Mouse (Mus musculus) megakaryocyte, embryonic 14.5 days (primary cell): ENCODE data around the gene Slc10a1. TPM values are rescaled to one million over a fixed set of nuclear protein-coding genes. Genes with fewer than 3 reads are reported as not detected.

ENCODE experiments used
- H3K27me3 ChIP-seq: replicated peaks from 2 replicates; pipeline ENCODE3; 2012; ENCODE audit warnings: inconsistent platforms
- H3K36me3 ChIP-seq: replicated peaks from 2 replicates; pipeline ENCODE3; 2012; ENCODE audit warnings: low read length, inconsistent platforms, mixed read lengths
- H3K4me1 ChIP-seq: 2 replicates; pipeline ENCODE4 v1.6.1; 2012; ENCODE audit warnings: inconsistent platforms
- H3K4me3 ChIP-seq: replicated peaks from 2 replicates; pipeline ENCODE3; 2012; ENCODE audit warnings: moderate library complexity, mild to moderate bottlenecking, inconsistent platforms
- H3K9me3 ChIP-seq: 2 replicates; pipeline ENCODE4 v1.6.1; 2012; ENCODE audit warnings: inconsistent platforms
- FLI1 ChIP-seq: IDR thresholded peaks from 2 replicates; pipeline ENCODE4 v1.6.1; 2012; ENCODE audit warnings: low read length, inconsistent platforms, mixed read lengths
- GATA1 ChIP-seq: IDR thresholded peaks from 3 replicates; pipeline ENCODE4 v1.6.1; 2012; ENCODE audit warnings: mixed read lengths, low read length, inconsistent platforms, borderline replicate concordance
- polyA plus RNA-seq: library from polyadenylated mRNA; stranded (reverse); fragments of >175 nt; gene quantifications from 2 replicates; pipeline ENCODE4 v1.2.3, GENCODE M21; 2012; ENCODE audit warnings: low replicate concordance; ENCODE audit not compliant: insufficient read depth

Gene Slc10a1
- polyA plus RNA-seq, 1 experiment = not detected

- no peak for TF ChIP-seq GATA1
- TF ChIP-seq FLI1 = no peak
- no peak overlapping the region for H3K4me3 ChIP-seq
These were observed 35.6 kb downstream of the Slc10a1 start for GRCm38 (mm10) chr12:80932865-80933264.

DNA sequence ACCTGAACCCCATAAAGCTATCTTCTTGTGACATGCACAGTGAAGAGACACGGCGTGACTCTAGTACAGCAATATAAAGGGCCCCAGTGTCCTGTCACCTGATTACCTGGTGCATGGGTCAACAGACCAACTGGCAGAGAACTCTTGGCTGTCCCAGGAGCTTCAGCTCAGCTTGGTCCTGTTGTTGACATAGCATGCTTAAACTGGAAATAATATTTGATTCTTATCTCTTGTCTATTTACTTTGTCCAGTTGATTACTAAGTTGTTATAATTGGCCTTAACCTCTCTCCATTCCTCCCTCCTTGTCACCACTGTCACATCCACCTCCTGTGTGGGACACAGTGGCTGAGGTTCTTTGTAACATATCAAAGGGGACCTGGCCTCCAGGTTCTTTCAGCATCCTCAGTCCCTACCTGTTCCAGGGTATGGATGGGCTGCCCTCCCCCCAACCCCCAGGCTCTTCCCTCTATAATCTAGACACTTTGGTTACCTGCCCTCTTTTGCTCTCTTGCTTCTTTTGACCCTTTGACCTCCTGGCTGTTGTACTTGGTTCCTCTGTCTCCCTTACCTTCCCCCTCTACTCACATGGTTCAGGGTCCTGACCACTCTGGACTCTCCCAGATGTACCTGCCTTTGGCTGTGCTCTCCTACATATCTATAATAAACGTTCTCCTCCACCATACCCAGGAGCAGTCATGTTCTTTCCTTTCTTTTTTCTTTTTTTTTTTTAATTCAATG is 36.9 kb downstream of the Slc10a1 start:
- H3K4me3 ChIP-seq = no peak overlapping the region
- no peaks in the 10 kb centered on the region for H3K36me3 ChIP-seq
- H3K4me1 ChIP-seq = no peaks in the 10 kb centered on the region; the same call in 1 of the 2 replicates
- peaks cover 3% of the 10 kb centered on the region; the same call in 1 of the 2 replicates for H3K9me3 ChIP-seq
- peaks cover 1% of the 10 kb centered on the region for H3K27me3 ChIP-seq
- TF ChIP-seq FLI1 (no peak), GATA1 (no peak)

More at GRCm38 (mm10) chr12:80932865-80933264, 35.6 kb downstream of the Slc10a1 start:
- H3K4me1 ChIP-seq = peaks cover 7% of the 10 kb centered on the region
- peaks cover 1% of the 10 kb centered on the region for H3K27me3 ChIP-seq
- no peaks in the 10 kb centered on the region for H3K36me3 ChIP-seq
- H3K9me3 ChIP-seq = peaks cover 3% of the 10 kb centered on the region; the same call in 1 of the 2 replicates

- H3K4me3 ChIP-seq = no peak overlapping the region
- TF ChIP-seq FLI1 = no peak
These were observed 38.4 kb downstream of the Slc10a1 start for GRCm38 (mm10) chr12:80930141-80930540.

GRCm38 (mm10) chr12:80928881-80929280 is 39.6 kb downstream of the Slc10a1 start:
- Histone ChIP-seq H3K27me3 (peaks cover 12% of the 10 kb centered on the region), H3K4me3 (no peak overlapping the region), H3K4me1 (no peaks in the 10 kb centered on the region; the same call in 1 of the 2 replicates), H3K9me3 (peaks cover 3% of the 10 kb centered on the region; the same call in 1 of the 2 replicates), H3K36me3 (no peaks in the 10 kb centered on the region)
- TF ChIP-seq GATA1 = no peak

More at GRCm38 (mm10) chr12:80930141-80930540, 38.4 kb downstream of the Slc10a1 start:
- no peaks in the 10 kb centered on the region for H3K36me3 ChIP-seq
- peaks cover 5% of the 10 kb centered on the region for H3K27me3 ChIP-seq
- no peaks in the 10 kb centered on the region; the same call in 1 of the 2 replicates for H3K4me1 ChIP-seq
- peaks cover 3% of the 10 kb centered on the region; the same call in 1 of the 2 replicates for H3K9me3 ChIP-seq

GRCm38 (mm10) chr12:80927518-80927917 is 41.0 kb downstream of the Slc10a1 start:
- Histone ChIP-seq H3K9me3 (no peaks in the 10 kb centered on the region), H3K4me1 (peaks cover 4% of the 10 kb centered on the region), H3K27me3 (peaks cover 22% of the 10 kb centered on the region), H3K4me3 (no peak overlapping the region), H3K36me3 (no peaks in the 10 kb centered on the region)
- TF ChIP-seq GATA1 (no peak), FLI1 (no peak)

GRCm38 (mm10) chr12:80926550-80926949 is 42.0 kb downstream of the Slc10a1 start:
- Histone ChIP-seq H3K4me3 (no peak overlapping the region), H3K9me3 (no peaks in the 10 kb centered on the region), H3K36me3 (no peaks in the 10 kb centered on the region), H3K4me1 (peaks cover 4% of the 10 kb centered on the region), H3K27me3 (peaks cover 25% of the 10 kb centered on the region)
- TF ChIP-seq FLI1 = no peak
- TF ChIP-seq GATA1 = no peak

DNA sequence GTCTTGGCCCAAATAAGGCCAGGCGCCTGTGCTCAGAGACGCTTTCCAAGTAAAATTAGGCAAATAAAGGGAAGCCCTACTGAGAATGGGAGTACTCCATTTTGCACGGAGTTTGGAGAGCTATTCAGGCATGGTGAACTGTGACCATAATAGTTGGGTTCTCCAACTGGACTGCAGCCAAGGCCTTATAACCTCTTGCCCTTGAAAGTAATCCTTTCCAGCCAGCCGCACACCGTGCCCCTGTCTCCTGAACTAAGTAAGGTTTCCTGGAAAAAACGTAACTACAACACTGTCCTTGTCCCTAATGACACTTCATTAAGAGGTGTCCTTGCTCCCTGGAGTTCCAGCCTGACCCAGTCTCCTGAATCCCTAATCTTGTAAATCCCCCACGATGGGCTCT is 42.6 kb downstream of the Slc10a1 start:
- TF ChIP-seq GATA1 (no peak), FLI1 (no peak)
- no peak overlapping the region for H3K4me3 ChIP-seq
- peaks cover 4% of the 10 kb centered on the region for H3K4me1 ChIP-seq
- H3K9me3 ChIP-seq = no peaks in the 10 kb centered on the region
- peaks cover 29% of the 10 kb centered on the region for H3K27me3 ChIP-seq
- H3K36me3 ChIP-seq = no peaks in the 10 kb centered on the region

- no peaks in the 10 kb centered on the region for H3K36me3 ChIP-seq
- H3K4me3 ChIP-seq = no peak overlapping the region
- H3K9me3 ChIP-seq = no peaks in the 10 kb centered on the region
- TF ChIP-seq FLI1 (no peak), GATA1 (no peak)
- H3K4me1 ChIP-seq = peaks cover 4% of the 10 kb centered on the region
- H3K27me3 ChIP-seq = peaks cover 35% of the 10 kb centered on the region
These were observed 44.3 kb downstream of the Slc10a1 start for GRCm38 (mm10) chr12:80924205-80924604.

DNA sequence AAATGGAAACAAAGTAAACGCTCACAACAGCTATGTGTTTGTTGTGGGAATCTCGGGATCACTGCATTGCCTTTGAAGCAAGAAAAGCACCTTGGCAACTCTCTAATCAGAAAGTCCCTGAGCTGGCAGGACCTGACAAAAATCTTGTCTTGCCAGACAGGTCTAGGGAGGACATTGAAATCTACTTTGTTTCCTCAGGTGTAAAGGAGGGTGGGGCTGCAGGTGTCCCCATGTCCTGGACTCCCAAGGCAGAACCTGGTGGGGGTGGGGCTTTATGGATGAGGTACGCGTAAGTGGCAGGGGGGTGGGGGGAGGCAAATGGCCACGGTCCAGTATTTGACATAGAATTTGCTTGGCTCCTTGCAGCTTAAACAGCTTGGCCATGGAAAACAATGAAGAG is 44.9 kb downstream of the Slc10a1 start:
- Histone ChIP-seq H3K27me3 (peaks cover 35% of the 10 kb centered on the region), H3K4me3 (no peak overlapping the region), H3K36me3 (no peaks in the 10 kb centered on the region), H3K9me3 (no peaks in the 10 kb centered on the region), H3K4me1 (peaks cover 4% of the 10 kb centered on the region)
- no peak for TF ChIP-seq FLI1
- TF ChIP-seq GATA1 = no peak

DNA sequence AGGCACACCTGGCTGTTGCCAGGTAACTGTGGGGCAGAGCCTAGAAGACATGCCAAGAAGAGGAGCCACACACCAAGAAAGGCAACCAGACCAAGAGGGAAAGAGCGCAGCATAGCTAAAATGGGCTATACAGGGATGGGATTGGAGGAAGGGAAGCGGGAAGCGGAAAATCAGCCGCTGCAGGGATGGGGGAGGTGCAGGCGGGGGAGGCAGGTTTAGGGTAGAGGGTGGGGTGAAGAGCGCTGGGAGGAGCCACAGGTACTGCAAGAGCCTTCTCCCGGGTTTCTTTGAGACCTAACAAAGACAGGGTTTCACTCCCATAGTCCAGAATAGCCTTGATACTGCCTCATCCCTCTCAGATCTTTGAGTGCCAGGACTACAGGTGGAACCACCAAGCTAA is 45.6 kb downstream of the Slc10a1 start:
- H3K9me3 ChIP-seq = no peaks in the 10 kb centered on the region
- TF ChIP-seq FLI1 (no peak), GATA1 (no peak)
- H3K4me3 ChIP-seq = no peak overlapping the region
- peaks cover 4% of the 10 kb centered on the region for H3K4me1 ChIP-seq
- H3K36me3 ChIP-seq = no peaks in the 10 kb centered on the region
- peaks cover 35% of the 10 kb centered on the region for H3K27me3 ChIP-seq
